Mouse (Mus musculus) hematopoietic stem cell, adult 5-6 weeks (primary cell): ENCODE measurements around the gene Atcay. TPM values are rescaled to one million over a fixed set of nuclear protein-coding genes. Genes with fewer than 3 reads are reported as not detected.

Source experiments
- ATAC-seq, 2 experiments: fragments of 125-278 bp in 1 of 2; replicated peaks in 1 of 2; 2 replicates each; pipeline ENCODE4 v1.8.0; 2016 to 2017; ENCODE audit warnings: inconsistent platforms in 2 of 2, mild to moderate bottlenecking in 2 of 2, moderate number of reproducible peaks in 2 of 2, low read depth in 1 of 2, moderate TSS enrichment in 1 of 2; ENCODE audit not compliant: low FRiP score in 2 of 2, poor library complexity in 2 of 2, severe bottlenecking in 2 of 2, insufficient read depth in 1 of 2, low TSS enrichment in 1 of 2
- total RNA-seq: library from RNA; stranded (forward); fragments of 172-1452, 232-1000 nt; gene quantifications from 2 replicates; pipeline ENCODE4 v1.2.3, GENCODE M21; 2017

The Atcay gene
- total RNA-seq: not detected in 2 replicates

DNA sequence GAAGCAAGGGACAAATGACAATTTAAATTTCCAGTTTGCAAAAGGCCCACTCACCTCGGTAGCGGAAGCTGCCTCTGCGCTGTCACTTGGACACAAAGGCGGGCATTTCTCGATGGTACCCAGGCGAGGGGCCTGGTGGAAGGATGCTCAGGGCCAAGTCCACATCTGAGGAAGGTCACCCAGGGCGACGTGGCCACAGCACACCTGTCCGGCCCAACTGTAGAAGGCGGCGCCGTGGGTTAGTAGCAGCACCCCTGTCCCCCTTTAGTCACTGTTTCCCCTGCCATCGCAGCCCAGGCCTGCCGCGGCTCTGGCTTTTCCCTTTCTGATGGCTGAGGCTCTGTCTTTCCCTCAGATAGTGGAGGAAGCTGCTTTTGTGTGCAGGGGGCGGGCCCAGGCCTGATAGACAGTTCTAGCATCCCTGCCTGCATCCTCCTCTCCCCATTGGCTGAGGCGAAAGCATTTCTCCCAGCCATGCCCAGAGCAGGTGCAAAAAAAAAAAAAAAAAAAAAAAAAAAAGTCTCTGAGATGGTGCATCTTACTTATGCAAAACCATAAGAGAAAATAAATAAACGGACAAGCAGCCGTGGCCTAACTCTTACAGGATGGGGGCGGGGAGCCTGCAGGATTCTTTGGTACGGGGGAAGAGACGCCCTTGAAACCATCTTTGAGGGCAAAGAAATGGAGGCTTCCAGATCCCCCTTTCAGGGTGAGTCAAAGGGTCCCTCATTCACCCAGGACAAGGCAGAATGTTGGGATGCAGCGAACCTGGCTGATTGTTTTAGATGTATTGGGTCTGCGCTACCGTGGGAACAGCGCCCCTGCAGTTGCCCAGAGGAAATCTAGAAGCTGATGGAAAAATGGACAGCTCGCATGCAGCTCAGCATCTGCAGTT lies at the start of gene Atcay:
TSS of gene Atcay (minus strand) at position 396 of the 895 bp plus-strand sequence.
- no peak for ATAC-seq

DNA sequence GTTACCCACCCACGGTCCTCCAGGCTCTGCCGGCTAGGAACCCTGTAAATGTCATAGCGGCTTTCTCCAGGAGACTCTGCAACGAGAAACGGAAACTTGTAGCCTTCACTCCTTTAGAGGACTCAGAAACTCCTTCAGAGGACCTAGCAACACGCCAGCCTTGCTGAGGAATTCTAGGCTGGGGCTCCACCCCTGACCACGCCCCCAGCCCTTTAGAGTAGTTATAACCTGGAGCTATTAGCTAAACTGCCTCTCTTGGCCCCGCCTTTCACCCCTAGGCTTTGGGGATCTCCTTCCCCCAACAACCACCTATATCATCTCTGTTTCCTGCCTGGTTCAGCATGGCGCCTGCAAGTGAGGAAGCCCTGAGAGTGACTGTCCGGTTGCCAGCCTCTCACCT lies 48.9 kb upstream of the Atcay start:
- ATAC-seq: no peak

DNA sequence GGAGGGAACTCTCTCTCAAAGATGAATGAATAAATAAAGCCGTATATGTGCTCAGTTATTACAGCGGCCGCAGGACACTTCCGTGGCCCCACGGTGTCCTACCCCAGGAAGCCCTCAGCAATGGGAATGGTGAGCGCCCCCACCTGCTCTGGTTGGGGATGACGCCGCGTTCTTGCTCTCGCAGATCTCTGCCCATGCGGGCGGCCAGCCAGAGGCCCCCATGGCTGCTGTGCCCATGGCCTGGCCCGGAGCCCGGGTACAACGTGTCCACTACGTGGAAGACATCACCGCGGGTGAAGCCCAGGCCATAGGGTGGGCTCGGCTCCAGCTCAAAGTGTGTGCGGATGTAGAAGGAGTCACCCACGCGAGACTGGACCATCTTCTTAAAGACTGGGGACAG lies 47.0 kb upstream of the Atcay start:
- ATAC-seq: no peak

DNA sequence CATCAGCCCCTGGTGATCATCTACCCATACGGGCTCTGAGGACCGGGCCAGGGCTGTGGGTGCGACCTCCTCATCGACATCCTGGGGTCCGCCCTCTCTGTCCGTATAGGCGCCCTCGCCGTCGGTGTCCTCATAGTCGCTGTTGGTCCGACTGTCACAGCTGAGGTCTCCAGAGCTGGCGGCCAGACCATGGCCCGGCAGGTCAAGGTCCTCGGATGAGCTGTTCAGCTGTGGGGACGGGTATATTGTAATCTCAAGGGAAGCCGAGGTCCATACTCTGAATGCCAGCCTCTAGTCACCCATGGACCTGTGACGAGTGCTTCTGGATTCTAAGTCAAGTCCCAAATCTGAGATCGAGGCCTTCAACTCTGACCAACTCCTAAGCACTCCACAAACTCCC lies 43.2 kb upstream of the Atcay start:
- no peak for ATAC-seq

DNA sequence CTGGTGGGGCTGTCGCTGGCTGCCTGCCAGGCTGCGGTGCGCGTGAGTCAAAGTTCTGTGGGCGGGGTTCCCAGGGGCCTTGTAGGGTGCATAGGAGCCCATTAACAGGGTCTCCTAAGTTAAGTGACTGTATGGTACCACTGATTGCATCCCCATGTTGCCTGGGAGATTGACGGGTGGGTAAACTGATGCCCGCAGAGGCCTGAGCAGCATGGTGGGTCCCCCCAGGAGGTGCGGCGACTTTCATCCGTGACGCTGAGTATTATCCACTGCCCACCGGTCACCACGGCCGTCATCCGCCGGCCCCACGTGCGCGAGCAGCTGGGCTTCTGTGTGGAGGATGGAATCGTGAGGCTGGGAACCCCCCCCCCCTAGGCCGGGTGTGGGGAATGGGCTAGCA lies 41.7 kb upstream of the Atcay start:
- no peak for ATAC-seq

DNA sequence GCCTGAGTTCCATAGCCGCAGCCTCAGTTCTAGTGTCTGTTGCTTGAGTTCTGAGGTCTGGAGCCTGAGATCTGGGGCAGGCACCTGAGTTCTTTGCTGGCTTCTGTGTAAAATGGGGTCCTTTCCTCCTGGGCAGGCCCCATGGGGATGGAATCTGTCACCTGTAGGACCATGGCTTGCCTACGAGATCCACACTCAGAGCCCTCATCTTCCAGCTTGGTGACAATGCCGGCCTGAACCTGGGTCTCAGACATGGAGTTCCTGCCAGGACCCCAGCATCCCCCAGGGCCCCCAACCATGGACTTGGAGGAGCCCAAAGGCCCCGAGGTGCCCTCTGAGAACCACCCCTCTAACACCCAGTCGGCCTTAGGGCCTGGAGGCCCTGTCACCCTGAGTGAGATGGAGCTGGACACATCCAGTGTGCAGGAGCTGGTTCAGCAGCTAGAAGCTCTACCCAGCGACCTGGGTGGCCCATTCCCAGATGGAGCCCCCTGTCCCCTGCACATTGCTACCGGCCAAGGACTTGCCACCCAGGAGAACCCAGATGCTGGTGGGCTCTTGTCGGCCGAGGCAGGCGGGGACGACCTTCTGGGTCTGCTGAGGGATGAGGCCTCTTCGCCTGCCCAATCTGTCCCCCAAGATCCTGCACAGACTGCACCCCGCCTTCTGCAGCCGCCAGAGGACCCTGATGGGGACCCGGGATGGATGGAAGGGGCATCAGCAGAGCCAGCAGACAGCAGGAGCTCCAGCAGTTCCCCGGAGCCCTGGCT lies 38.2 kb upstream of the Atcay start:
- no peak for ATAC-seq

DNA sequence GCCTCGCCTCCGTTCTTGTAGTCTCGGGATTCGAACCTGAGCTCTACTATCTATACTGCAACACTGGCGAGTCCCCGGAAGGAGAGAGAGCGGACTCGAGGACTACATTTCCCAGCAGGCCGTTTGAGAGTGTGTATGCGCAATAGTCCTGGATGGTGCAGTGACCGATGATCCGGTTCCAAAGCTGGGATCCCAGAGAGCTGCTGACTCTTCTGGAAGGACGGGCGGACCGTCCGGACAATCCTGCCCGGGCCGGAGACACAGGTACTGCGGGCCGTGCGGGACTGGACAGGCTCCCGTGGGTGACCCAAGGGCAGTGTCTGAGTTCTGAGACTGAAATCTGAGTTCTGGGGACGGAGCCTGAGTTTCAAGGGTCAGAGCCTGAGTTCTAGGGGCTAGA lies 37.4 kb upstream of the Atcay start:
- ATAC-seq: peak; percentile 25 to 47; a peak in 2 of 4 replicates

DNA sequence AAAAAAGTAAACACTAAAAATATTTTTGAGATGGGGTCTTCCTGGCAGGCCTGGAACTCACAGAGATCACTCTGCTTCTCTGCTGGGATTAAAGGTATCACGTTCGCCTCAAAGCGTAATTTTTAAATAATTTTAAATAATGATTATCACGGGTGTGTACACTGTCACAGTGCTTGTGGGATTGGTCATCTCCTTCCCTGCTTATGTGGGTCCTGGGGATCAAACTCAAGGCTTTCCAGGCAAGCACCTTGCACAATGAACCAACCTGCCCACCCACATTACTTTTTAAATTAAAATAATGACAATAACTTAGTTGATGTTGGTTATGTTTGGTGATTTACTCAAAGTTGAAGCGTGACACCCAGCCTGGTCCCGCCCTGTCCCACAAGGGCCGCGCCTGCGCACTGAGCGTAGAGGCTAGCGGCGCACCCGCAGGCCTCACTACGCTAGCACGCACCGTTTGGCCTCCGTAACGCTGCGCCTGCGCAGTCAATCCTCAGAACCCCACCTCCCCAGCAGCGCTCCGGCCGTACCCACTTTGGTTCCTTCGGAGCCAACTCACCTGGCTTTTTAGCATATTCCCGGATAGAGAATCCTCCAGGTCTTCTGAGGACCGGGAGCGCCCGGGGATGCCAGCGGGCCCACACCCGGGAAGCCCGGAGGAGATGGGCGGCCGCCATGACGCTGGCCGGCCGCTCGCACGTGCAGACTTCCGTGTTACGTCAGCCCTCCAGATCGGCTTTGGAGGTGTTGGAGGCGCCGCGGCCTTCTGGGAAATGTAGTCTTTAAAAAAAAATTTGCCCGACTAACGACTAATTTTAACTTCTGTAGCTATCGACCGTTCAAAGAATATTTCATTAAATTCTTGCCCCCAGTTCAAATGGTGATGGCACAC lies 35.8 kb upstream of the Atcay start, which contains the start of the genes Mrpl54 and Apba3:
TSS of gene Mrpl54 (minus strand) at position 724 of the 895 bp plus-strand sequence.
TSS of gene Apba3 (plus strand) at position 750 of the 895 bp plus-strand sequence.
- peak; percentile 86 for ATAC-seq

DNA sequence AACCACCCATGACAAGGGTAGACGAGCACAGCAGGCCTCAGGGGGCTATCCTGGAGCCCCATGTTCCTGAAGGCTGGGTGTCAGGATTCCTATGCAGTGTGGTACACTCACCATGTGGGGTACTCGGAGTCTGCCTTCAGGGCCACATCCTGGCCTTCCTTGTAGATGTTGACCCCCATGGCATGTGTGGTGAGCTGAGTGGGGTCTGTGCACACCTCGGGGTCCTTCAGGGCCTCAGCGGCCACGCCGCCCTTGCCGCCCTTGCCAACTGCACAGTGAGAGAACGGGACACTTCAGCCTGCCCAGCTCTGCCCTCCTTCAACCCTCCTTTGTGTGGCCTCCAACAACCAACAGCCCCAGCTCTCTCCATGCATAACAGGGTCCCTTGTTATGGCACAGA lies 34.9 kb upstream of the Atcay start:
- no peak for ATAC-seq

DNA sequence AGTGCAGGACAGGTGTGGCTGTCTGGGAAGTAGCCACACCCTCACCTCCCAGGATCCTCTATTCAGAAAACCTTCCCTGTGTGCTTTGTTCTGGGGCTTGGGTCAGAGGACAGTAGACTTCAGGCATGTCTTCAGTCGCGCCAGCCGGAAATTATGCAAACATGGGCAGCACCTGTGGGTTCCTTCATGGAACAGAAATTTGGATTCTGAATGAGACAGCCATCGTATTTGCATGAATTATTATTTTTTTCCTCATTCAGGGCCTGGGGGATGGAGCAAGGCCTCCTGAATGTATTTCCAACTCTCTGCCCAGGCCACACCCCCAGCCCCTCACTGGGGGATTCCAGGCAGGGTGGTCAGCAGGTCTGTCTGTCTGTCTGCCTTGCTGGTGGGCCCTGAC lies 30.4 kb upstream of the Atcay start:
- no peak for ATAC-seq

DNA sequence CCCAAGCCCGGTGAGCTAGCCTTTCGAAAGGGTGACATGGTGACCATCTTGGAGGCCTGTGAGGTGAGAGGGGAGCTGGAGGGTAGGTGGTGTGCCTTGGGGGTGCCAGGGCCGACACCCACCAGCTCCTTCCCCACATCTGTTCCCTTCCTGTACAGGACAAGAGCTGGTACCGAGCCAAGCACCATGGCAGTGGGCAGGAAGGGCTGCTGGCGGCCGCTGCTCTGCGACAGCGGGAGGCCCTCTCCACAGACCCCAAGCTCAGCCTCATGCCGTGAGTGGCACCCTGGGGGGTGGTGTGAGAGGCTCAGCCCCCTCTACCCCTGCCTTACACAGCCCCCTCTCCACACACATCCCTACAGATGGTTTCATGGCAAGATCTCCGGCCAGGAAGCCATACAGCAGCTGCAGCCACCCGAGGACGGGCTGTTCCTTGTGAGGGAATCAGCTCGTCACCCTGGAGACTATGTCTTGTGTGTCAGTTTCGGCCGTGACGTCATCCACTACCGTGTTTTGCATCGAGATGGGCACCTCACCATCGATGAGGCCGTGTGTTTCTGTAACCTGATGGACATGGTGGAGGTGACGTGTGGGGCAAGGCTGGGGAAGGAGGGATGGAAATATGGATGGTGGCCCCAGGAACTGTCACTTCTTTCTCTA lies 28.7 kb upstream of the Atcay start:
- ATAC-seq: no peak

DNA sequence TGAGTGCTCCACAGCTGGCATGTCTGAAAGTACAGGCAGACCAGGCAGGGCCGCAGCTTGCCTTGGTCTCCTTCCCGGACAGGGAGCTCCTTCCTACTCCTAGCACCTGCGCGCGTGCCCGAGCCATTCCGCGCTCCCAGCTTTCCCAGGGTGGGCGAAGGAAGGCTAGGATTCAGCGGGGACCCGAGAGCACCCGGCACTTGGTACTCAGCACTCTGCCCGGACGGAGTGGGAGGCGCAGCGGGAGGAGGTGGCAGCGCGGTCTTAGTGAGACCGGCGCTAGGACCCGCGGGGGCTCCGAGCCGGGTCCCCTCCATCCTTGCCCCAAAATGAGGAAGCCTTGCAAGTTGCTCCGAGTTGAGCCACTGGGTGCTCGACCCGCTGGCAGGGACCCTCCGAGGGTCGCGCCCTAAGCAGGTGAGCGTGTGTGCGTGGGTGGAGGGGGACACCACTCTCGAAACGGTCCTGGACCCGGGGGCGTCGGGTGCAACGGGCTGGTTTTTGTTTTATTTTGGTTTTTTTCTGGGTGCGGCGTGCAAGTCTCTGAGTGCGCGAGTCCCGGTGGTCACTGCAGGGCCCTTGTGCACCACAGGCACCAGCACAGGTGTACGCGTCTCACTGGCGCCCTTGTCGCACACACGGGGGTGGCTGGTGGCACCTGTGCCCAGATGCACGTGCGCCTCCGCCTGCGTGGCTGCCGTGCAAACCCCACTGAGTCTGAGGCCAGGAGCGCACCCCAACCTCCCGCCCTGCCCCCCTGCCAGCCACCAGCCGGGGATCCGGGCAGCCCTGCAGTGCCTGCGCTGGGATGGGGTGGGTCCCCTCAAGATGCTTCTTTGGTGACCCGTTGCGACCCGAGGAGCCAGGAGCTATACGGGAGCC lies 26.8 kb upstream of the Atcay start:
- peak; percentile 53 to 60 for ATAC-seq

DNA sequence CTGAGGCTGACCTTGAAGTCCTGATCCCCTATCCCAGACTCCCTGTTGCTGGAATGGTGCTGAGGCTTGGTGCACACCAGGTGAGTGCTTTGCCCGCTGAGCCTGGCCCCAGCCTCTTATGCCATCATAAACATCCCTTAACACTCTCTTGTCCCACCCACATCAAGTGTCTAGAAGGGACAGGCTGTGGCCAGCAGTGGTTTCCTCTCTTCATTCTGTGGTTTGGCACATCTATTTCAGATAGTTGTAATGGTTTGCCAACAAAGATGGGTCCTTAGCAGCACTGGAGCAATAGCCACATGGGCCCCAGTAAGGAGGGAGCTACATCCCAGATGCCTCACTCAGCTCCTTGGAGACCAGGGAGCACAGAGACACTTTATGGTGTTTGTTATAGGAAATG lies 24.3 kb upstream of the Atcay start:
- ATAC-seq: peak in 1 of 2 experiments; percentile 24; a peak in 1 of 4 replicates

DNA sequence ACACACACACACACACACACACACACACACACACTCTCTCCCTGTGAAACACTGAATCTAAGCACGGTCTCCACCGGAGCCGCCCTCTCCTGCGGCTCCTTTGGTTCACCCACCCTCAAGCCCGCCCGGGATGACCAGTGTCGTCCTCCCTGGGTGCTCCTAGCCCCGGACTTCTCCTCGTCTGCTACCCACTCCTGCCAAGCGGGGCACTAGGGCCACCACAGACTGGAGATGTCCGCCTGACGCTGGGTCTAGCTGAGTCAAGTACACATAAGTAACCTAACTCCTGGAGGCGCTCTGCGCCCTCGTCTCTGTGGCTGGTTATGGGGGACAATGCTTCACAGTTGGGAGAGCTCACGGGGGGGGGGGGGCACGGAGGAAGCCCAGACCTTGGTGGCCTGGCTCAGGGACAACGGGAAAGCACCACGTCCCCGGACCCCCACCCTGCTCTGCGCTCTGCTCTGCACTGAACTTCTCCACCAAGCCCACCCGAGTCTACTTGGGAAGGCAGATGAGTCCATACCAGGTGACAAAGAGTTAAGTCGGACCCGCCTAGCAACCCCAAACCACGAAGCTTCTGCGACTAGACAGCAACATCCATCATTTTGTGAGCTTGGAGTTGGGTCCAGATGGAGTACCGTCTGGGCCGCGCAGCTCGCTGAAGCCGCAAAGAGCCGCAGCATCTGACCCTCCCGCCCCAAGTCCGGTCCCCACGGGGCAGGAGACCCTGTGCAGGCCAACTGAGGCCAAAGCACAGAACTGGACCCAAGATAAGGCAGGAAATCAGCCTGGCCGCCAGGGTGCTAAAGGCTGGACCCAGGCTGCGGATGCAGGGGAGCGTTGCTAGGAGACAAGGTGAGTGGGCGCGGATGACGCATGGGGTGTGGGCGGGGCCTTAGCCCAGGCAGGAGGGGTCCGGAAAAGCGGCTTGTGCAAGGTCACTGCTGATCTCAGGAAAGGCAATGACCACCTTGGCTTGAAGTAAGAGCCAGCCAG lies 22.1 kb upstream of the Atcay start, which contains the start of gene Matk:
TSS of gene Matk (plus strand) at position 512 of the 996 bp plus-strand sequence.
- ATAC-seq: peak in 1 of 2 experiments; percentile 44; a peak in 2 of 4 replicates

DNA sequence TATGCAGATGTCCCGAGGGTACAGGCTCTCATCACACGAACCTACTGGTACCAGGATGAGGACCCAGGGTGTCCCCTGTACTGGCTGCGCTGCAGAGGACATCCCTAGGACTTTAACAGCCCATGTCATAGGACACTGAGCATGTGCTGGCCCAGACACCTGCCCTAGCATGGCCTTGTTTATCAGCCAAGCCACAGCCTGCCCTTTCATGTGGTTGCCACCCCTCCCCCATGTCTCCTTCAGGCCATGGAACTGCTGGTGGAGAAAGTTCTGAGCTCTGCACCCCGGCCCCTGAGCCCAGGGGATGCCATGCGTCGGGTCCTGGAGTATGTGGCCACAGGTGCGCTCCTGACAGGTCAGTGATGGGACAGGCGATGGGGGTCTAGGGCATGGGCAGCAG lies 18.8 kb upstream of the Atcay start:
- no peak for ATAC-seq
